Mouse (Mus musculus) ZHBTc4 (cell line): ENCODE results near the gene Ust.

Source experiments
- DNase-seq: peaks from one replicate; pipeline ENCODE4 v3.0.0-alpha.2; 2011; ENCODE audit warnings: low read depth, low spot score

The Ust gene

GRCm38 (mm10) chr10:8428787-8429778 lies 89.5 kb downstream of the Ust start:
- DNase-seq, result no peak

- no peak for DNase-seq
Observed at GRCm38 (mm10) chr10:8427671-8428364, 90.8 kb downstream of the Ust start.

- no peak for DNase-seq
Observed at GRCm38 (mm10) chr10:8419496-8420009, 99.1 kb downstream of the Ust start.

DNA sequence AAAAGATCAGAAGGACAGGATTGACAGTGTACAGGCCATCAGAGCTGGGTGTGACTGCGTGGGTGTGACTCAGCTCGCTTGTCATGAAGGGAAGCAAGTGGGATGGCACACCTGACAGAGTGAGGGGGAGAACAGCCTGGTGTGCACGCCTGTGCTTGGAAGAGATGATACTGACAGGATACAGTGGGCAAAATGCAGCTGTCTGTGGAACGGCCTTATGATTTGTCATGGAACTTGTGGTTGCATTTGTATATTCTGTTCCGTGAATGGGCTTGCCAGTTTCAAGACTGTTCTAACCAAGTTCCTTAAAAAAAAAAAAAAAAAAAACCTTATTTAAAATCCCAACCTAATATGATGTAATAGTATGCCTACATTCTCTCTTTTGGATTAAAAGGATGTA lies 103.2 kb downstream of the Ust start:
- DNase-seq, result no peak

- DNase-seq, result no peak
Observed at GRCm38 (mm10) chr10:8415036-8415435, 103.6 kb downstream of the Ust start.

- no peak for DNase-seq
Observed at GRCm38 (mm10) chr10:8405141-8405540, 113.5 kb downstream of the Ust start.

GRCm38 (mm10) chr10:8392226-8392625 lies 126.4 kb downstream of the Ust start:
- no peak for DNase-seq

GRCm38 (mm10) chr10:8391264-8391748 lies 127.3 kb downstream of the Ust start:
- peak; percentile 21 for DNase-seq

- no peak for DNase-seq
Observed at GRCm38 (mm10) chr10:8388239-8388638, 130.4 kb downstream of the Ust start.

- DNase-seq, result peak; percentile 43
Observed at GRCm38 (mm10) chr10:8369894-8370500, 148.6 kb downstream of the Ust start.

- peak; percentile 39 for DNase-seq
Observed at GRCm38 (mm10) chr10:8365816-8366215, 152.8 kb downstream of the Ust start.

DNA sequence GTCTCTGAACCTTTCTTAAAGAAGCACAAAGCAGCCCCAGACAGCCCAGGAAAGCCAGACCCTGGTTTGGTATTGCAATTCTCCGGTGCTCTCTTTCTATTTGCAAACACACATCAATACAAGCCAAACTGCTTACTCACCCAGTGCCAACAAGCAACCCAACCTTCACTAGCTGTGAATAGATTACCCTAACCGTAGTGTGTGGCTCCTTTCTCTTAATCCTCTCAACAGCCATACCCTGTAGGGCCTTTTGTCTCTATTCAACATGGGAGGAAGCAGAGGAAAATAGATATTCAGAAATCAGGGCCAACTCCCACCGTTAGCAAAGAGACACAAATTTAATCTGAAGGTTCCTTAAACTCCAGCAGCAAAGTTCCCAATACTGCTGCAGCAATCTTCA lies 154.4 kb downstream of the Ust start:
- DNase-seq, result peak; percentile 86

GRCm38 (mm10) chr10:8363281-8363680 lies 155.3 kb downstream of the Ust start:
- no peak for DNase-seq

DNA sequence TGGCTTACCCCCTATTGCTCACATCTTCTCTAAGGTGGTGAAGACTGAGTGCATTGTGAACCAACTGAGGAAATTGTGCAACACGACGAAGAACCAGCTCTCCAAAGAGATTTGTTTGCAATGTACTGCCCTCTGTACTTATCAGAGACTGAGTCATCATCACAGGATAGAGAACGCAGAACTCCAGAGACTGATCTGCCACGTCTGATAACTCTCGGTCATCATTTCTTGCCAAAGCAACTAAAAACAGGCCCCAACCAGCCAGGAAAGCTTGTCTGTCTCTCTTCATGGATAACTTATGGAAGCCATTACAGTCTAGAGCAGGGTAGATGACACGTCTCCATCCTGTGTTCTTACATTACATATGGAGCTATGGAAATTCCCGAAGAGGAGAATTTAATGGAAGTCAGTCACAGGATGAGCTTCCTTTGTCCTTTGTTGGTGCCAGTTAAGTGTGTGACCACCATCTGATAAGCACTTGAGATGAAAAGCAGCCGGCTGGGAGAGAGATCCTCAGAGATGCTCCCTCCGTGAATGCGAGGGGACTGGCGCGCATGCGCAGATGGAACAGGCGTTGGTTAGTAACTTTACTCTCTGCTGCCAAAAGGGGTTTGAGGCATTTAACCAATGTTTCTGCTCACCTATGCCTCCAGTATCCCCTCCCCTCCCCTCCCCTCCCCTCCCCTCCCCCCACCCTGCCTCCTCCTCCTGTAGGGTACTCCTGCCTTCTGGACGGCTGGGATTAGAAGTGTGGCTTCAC lies 160.2 kb downstream of the Ust start:
- peak; percentile 59 for DNase-seq

DNA sequence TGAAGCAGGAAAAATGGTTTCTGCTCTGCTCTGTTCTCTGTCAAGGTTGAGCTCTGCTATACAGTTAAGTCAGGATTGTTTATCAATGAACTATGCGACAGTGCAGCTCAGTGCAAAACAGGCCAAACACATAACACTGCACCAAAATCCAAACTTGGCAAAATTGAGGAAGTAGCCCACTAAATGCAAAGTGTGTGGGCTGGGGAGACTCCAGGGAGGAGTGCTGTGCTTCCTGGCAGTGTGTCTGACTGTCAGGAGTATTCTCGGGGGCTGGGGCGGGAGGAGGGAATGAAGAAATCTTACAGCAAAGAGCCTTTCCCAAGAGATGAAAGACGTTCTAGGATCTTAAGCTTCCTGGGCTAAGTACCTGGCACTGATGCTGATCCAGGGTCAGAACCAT lies 165.1 kb downstream of the Ust start:
- no peak for DNase-seq

GRCm38 (mm10) chr10:8350626-8351025 lies 168.0 kb downstream of the Ust start:
- DNase-seq, result no peak

DNA sequence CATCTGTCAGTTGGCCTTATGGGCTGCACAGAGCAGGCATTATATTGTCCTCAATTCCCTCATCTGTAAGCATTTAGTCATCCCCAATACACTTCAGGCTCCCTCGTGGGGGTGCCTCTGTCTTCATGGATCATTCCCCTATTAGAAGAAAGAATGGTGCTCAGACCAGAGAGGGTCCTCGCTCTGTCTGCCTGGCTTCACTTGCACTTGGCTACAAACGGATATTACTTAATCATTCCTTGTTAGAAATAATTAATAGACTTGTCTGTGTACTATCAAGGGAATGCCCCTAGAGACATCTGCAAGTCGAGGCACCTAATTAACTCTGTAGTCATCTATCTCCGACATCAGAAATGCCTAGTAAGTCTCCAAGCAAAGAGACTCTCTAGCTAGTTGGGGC lies 171.1 kb downstream of the Ust start:
- DNase-seq, result no peak

DNA sequence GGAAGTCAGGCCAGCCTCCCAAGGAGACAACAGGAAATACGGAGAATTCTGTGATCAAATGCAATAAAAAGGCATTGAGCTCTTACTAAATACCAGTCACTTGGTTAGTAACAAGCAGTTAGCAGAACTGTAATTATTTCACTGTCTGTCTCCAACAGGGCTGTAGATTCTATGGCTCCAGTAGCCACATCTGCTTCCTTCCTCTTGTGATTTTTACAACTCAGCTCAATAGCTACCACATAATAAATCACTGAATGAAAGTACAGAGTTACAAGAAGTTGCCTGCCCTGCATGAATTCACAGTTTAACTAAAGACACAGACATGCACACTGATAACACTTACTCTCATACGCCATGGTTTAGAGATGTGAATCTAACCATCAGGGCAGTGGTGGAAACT lies 176.1 kb downstream of the Ust start:
- DNase-seq, result no peak

- DNase-seq, result no peak
Observed at GRCm38 (mm10) chr10:8339645-8340428, 178.8 kb downstream of the Ust start.

- DNase-seq, result no peak
Observed at GRCm38 (mm10) chr10:8336601-8337000, 182.0 kb downstream of the Ust start.
